Mouse (Mus musculus) G1E (cell line): ENCODE measurements around the gene Dync2li1.

Experiments
- CTCF ChIP-seq: IDR thresholded peaks from 2 replicates; pipeline ENCODE4 v1.5.1; 2012; ENCODE audit warnings: low read depth, low read length, inconsistent platforms, mixed read lengths
- POLR2AphosphoS5 ChIP-seq: IDR thresholded peaks from 2 replicates; pipeline ENCODE4 v1.6.1; 2012; ENCODE audit warnings: low read depth, low read length, inconsistent platforms; ENCODE audit not compliant: insufficient replicate concordance

- TF ChIP-seq POLR2AphosphoS5 (no peak), CTCF (no peak)
Measured at GRCm38 (mm10) chr17:84688834-84689233, 62.5 kb downstream of the Dync2li1 start.
